Mouse (Mus musculus) G1E (cell line): Measurements from ENCODE around the gene 2010300C02Rik.

Experiments used
- CTCF ChIP-seq: IDR thresholded peaks from 2 replicates; pipeline ENCODE4 v1.5.1; 2012; ENCODE audit warnings: low read depth, low read length, inconsistent platforms, mixed read lengths
- POLR2AphosphoS5 ChIP-seq: IDR thresholded peaks from 2 replicates; pipeline ENCODE4 v1.6.1; 2012; ENCODE audit warnings: low read depth, low read length, inconsistent platforms; ENCODE audit not compliant: insufficient replicate concordance

- TF ChIP-seq CTCF (no peak), POLR2AphosphoS5 (no peak)
These were observed 8.8 kb downstream of the 2010300C02Rik start for GRCm38 (mm10) chr1:37711082-37711481.
